Mouse (Mus musculus): ENCODE measurements around the gene Blvrb.

The Blvrb gene

DNA sequence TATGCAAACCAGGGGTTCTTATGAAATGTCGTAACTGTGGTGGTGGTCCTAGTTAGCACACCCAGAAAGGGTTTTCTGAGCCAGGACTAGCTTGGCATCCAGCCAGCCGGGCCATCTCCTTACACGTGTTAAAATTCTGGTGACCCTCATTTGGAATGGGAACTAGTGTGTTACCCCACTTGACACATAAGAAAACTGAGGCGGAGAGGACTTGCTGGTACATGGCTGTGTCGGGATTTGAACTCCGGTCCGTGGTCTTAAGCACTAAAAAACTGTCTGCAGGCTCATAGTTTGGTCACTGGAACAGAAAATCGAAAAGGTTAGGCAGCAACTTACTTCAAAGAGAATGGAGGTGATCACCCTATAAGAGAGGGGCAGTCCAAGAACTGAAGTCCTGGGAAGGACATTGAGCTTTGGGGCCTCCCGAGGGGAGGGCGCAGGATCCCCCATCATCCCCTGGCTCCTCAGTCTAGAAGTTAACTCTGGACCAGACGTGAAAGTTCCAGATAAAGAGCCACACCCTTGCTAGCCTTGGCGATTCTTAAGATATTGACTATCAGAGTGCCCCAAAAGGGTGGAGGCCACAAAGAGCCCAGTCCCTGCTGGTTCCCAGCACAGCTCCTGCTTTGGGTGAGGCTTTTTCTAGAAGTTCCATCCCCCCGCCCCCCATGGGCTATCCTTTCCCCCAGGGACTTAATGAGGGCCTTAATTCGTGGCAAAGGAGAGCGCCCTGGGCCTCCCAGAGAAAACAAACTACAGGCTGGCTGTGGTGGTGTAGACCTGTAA is 836 bp downstream of the Blvrb start:
- no peak for DNase-seq (ENCODE audit: extremely low read depth, low read depth, low spot score)

- DNase-seq (ENCODE audit: extremely low read depth, low read depth, low spot score) = no peak
Observed at GRCm38 (mm10) chr7:27449256-27449862, 1.6 kb downstream of the Blvrb start.

- DNase-seq (ENCODE audit: extremely low read depth, low read depth, low spot score) = no peak
Observed at GRCm38 (mm10) chr7:27451359-27451758, 3.6 kb downstream of the Blvrb start.

DNA sequence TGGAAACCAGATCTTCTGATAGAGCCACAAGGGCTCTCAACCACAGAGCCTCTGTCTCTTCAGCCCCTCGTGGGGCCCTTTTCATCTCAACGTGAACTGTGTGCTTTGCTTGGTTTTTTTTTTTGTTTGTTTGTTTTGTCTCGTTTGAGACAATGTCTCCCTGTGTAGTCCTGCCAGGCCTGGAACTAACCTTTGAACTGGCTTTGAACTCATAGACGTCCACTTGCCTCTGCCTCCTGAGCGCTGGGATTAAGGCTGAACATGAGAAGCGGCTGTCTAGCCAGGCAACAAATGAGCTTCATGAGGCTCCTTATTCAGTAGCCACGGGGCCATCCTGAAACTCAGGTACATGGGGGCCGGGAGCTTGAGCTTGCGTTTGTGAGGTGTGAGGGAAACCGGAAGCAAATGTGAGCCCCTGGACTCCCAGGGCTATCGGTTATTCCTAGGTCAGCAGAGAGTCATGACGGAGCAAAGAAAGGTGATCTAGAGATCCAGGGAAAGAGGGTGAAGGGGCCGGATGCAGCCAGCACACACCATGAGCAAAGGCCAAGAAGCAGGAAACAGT is 4.5 kb downstream of the Blvrb start:
- no peak for DNase-seq (ENCODE audit: extremely low read depth, low read depth, low spot score)

DNA sequence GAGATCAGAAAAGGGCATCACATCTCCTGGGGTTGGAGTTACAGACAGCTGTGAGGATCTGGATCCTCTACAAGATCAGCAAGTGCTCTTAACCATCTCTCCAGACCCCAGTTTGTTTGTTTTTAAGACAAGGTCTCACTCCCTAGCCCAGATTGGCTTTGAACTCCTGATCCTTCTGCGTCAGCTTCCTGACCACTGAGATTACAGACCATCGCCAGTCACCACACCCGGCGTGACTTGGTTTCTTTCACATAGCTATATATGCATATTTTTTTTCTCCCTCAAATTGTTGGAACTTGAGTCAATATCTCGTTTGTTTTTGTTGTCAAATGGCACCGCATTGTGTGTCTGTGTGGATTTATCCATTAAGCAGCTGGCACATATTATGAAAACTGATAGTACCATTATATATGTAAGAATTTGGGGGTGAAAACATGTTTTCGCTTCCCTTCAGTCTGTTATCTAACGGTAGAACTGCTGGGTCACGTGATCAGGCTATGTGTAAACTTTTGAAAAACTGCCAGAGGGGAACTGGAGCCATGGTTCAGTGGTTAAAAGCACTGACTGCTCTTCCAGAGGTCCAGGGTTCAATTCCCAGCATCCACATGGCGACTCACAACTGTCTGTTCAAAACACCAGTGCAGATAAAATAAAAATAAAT is 6.8 kb downstream of the Blvrb start:
- no peak for DNase-seq (ENCODE audit: extremely low read depth, low read depth, low spot score)

DNA sequence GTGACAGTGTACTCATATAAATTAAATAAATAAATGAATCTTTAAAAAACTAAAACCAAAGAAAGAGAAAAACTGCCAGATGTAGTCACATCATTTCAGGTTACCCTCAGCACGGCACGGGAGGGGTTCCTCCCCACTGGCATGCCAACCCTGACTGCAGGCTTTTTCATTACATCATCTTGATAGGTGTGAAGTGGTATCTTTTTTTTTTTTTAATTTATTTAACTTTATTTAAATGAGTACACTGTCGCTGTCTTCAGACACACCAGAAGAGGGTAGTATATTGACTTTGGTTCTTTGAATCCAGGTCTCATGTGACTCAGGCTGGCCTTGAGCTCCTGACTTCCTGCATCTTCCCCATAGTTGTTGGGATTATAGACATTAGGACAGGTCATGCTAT is 7.5 kb downstream of the Blvrb start:
- DNase-seq (ENCODE audit: extremely low read depth, low read depth, low spot score) = no peak

GRCm38 (mm10) chr7:27458614-27459013 is 10.8 kb downstream of the Blvrb start:
- DNase-seq (ENCODE audit: extremely low read depth, low read depth, low spot score) = no peak

- no peak for DNase-seq (ENCODE audit: extremely low read depth, low read depth, low spot score)
Observed at GRCm38 (mm10) chr7:27459640-27460039, 11.9 kb downstream of the Blvrb start.

- no peak for DNase-seq (ENCODE audit: extremely low read depth, low read depth, low spot score)
Observed at GRCm38 (mm10) chr7:27460477-27460876, 12.7 kb downstream of the Blvrb start.

- DNase-seq (ENCODE audit: extremely low read depth, low read depth, low spot score) = no peak
Observed at GRCm38 (mm10) chr7:27467648-27468047, 19.9 kb downstream of the Blvrb start.

DNA sequence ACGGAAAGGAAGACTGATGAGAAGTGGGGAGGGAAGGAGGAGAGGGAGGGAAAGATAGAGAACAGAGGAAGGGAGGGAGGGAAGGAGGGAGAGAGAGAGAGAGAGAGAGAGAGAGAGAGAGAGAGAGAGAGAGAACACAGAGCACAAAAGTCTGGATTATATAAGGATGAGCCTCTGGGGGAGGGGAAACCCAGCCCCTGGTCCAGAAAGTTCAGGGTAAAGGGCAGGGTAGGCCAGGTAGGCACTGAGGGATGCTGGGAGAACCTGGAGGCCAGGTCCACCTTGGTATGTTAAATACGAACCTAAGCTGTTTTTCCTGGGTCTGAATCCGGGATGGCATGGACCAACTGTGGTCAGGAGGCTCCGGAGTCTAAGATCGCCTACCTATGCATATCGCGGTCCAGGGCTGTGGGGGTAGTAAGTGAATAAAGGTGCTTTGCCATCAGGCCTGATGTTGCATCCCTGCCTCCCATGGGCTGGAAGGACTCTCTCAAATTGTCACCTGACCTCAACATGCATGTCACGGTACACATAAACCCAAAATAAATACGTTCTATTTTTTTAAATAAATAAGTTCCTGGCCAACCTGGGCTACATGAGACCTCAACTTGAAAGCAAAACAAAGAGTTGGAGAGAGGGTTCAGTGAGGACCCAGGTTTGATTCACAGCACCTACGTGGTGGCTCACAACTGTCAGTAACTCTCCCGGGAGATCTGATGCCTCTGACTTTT is 23.8 kb downstream of the Blvrb start:
- DNase-seq (ENCODE audit: extremely low read depth, low read depth, low spot score) = no peak

DNA sequence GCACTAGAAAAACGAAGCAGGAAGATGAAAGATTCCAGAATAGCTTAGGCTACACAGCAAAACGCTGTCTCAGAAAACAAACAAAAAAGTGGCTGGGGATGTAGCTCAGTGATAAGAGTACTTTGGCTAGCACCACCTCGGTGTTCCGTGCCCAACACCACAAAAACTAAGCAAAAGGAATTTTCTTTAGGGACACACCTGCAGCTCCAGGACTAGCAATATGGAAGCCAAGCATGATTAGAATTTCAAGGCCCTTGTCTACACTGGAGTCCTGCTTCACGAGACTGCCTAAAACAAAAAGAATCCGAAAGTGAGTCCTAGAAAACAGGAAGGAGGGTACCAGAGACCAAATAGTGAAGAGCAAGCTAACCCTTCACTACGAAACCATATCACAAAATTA is 24.8 kb downstream of the Blvrb start:
- DNase-seq (ENCODE audit: extremely low read depth, low read depth, low spot score) = no peak

- DNase-seq (ENCODE audit: extremely low read depth, low read depth, low spot score) = peak; percentile 69
Observed at GRCm38 (mm10) chr7:27473156-27473834, 25.5 kb downstream of the Blvrb start, which contains the start of gene Sertad3. TSS of gene Sertad3 (plus strand) at chr7:27473768.

DNA sequence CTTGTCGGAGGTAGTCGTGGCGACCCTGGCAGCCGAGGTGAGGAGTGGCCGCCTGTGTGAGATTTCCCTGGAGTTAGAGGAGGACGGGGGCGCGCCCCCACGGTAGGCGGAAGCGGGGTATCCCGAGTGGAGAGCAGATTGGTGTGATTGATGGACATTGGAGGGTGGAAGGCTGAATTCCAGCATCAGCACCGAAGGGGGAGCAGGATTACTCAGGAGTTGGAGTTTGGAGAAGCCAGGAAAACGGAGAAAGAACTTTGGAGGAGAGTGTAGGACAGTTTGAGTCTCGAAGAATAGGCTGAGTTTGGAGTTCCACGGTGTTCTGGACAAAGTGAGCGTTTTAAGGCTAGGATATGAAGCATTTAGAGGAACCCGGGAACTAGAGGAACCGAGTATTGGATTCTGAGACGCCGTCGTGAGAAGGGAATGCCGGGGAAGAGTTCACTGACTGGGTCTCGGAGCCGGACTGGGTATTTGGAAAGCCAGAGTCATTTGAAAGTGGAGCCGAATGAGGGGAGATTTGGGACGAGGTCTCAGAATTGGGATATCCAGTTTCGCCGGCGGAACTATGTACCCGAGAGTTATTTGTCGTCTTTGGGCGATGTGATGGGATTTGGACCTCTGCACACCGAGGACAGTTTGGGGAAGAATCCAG is 26.2 kb downstream of the Blvrb start:
- DNase-seq (ENCODE audit: extremely low read depth, low read depth, low spot score) = no peak

- DNase-seq (ENCODE audit: extremely low read depth, low read depth, low spot score) = peak; percentile 87
Observed at GRCm38 (mm10) chr7:27474490-27474954, 26.7 kb downstream of the Blvrb start.

GRCm38 (mm10) chr7:27475596-27475995 is 27.8 kb downstream of the Blvrb start:
- DNase-seq (ENCODE audit: extremely low read depth, low read depth, low spot score) = no peak

DNA sequence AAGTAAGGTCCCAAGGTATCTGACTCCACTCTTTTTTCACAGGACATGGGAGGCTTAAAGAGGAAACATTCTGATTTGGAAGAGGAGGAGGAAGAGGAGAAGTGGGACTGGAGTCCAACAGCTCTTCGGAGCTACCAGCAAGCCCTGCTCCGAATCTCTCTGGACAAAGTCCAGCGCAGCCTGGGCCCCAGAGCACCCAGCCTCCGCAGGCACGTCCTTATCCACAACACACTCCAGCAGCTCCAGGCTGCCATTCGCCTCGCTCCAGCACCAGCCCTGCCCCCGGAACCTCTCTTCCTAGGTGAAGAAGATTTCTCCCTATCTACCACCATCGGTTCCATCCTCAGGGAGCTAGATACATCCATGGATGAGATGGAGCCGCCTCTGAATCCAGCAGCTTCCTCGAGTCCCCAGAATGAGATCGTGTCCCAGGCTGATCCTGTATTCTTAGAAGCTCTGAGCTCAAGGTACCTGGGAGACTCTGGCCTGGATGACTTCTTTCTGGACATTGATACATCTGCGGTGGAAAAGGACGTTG is 28.4 kb downstream of the Blvrb start:
- no peak for DNase-seq (ENCODE audit: extremely low read depth, low read depth, low spot score)

DNA sequence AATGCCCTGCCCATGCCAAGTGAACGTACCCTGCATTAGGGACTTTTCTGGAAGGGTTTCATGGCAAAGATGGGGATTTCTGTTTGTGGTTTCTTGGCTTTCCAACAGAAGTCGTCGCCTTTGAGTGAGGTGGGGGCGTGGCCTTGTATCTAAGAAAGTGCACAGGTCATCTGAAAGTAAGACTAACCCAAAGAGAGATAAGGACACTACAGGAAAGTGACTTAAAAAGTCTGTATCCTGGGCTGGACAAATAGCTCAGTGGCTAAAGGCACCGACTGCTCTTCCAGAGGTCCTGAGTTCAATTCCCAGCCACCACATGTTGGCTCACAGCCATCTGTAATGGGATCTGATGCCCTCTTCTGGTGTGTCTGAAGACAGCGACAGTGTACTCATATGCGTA is 30.8 kb downstream of the Blvrb start:
- DNase-seq (ENCODE audit: extremely low read depth, low read depth, low spot score) = no peak

DNA sequence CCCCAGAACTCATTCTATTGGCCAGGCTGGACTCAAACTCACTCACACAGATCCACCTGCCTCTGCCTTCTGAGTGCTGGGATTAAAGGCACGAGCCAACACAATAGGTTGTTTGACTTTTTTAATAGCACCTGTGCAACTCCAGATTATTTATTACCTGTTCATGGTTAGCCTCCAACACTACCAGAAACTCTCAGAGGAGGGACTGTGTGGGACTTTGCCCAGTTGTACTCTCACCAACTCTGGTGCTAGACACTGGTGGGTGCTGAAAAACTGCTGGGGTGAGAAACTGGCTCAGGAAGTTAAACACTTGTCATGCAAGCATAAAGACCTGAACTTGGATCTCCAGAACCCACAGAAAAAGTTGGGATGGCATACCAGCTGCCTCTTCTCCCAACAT is 32.0 kb downstream of the Blvrb start:
- DNase-seq (ENCODE audit: extremely low read depth, low read depth, low spot score) = no peak

DNA sequence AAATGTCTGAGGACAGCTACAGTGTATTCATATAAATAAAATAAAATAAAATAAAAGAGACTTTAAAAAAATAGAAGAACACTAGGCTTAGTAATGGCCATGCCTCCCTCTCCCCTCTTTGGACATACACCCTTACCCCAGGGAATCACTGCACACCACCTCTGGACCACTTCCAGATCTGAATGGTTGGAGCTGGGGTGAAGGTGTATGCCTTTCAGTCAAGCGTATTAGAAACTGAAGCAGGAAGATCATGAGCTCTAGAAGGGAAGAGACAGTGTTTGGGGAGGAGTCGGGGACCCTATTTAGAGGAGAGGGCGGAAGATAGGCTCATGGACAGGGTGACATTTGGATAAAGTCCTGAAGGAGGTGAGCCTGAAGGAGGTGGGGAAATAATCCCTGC is 32.7 kb downstream of the Blvrb start:
- no peak for DNase-seq (ENCODE audit: extremely low read depth, low read depth, low spot score)
